Mouse (Mus musculus) thymus, adult 2 months (tissue): ENCODE results near the gene Chd8. TPM values are rescaled to one million over a fixed set of nuclear protein-coding genes. Genes with fewer than 3 reads are reported as not detected.

Experiments used
- DNase-seq: peaks from one replicate; pipeline ENCODE4 v3.0.0; 2021
- H3K27ac ChIP-seq: fragments of 200-500 bp; 2 replicates; pipeline ENCODE4 v1.5.1; 2012; ENCODE audit warnings: low read length, control low read depth; ENCODE audit not compliant: control insufficient read depth, insufficient read depth
- H3K27me3 ChIP-seq: fragments of 200-500 bp; 2 replicates; pipeline ENCODE4 v1.6.1; 2012; ENCODE audit warnings: mild to moderate bottlenecking, low read length, moderate library complexity, mixed read lengths; ENCODE audit not compliant: control insufficient read depth, insufficient read depth
- H3K36me3 ChIP-seq: fragments of 200-500 bp; 2 replicates; pipeline ENCODE4 v1.6.1; 2012; ENCODE audit warnings: mild to moderate bottlenecking, low read length, moderate library complexity; ENCODE audit not compliant: control insufficient read depth, insufficient read depth
- H3K4me1 ChIP-seq: fragments of 200-500 bp; replicated peaks from 2 replicates; pipeline ENCODE4 v1.6.1; 2012; ENCODE audit warnings: low read length; ENCODE audit not compliant: control insufficient read depth, insufficient read depth
- H3K4me3 ChIP-seq: fragments of 200-500 bp; 2 replicates; pipeline ENCODE4 v1.5.1; 2012; ENCODE audit warnings: mild to moderate bottlenecking, low read length, control low read depth, moderate library complexity; ENCODE audit not compliant: control insufficient read depth, insufficient read depth
- CTCF ChIP-seq: fragments of 200-500 bp; IDR thresholded peaks from 2 replicates; pipeline ENCODE4 v1.5.1; 2012; ENCODE audit warnings: mild to moderate bottlenecking, control low read depth, low read length, moderate library complexity, borderline replicate concordance; ENCODE audit not compliant: control insufficient read depth, poor library complexity, insufficient read depth; ENCODE audit errors: extremely low read depth
- POLR2A ChIP-seq: fragments of 200-500 bp; IDR thresholded peaks from 2 replicates; pipeline ENCODE4 v1.6.1; 2012; ENCODE audit warnings: mild to moderate bottlenecking, low read length, control low read depth, moderate library complexity; ENCODE audit not compliant: control insufficient read depth, poor library complexity, insufficient read depth; ENCODE audit errors: extremely low read depth
- WGBS: fragments of 180-500 bp; shearing (Covaris S2); methylation state at CpG from one replicate; pipeline ENCODE4 v1.1.7; 2018; 5-methylcytosine and 5-hydroxymethylcytosine counted together
- polyA plus RNA-seq: library from polyadenylated mRNA; depleted of rRNA; stranded (reverse); fragments of >200 nt; gene quantifications from 2 replicates; pipeline ENCODE4 v1.2.3, GENCODE M21; 2012

Gene Chd8
- polyA plus RNA-seq, 1 experiment = 66.6 TPM

GRCm38 (mm10) chr14:52279747-52280120, 22.2 kb upstream of the Chd8 start:
- H3K27me3 ChIP-seq = no peaks in the 10 kb centered on the region
- 1% methylated on average over 21 of the region's 21 CpGs for WGBS
- peak overlapping the region; percentile 75 for H3K27ac ChIP-seq
- H3K4me1 ChIP-seq = no peaks in the 10 kb centered on the region
- no peak for DNase-seq
- TF ChIP-seq POLR2A (no peak), CTCF (no peak)
- peak overlapping the region; percentile 64 for H3K4me3 ChIP-seq
- no peaks in the 10 kb centered on the region for H3K36me3 ChIP-seq

DNA sequence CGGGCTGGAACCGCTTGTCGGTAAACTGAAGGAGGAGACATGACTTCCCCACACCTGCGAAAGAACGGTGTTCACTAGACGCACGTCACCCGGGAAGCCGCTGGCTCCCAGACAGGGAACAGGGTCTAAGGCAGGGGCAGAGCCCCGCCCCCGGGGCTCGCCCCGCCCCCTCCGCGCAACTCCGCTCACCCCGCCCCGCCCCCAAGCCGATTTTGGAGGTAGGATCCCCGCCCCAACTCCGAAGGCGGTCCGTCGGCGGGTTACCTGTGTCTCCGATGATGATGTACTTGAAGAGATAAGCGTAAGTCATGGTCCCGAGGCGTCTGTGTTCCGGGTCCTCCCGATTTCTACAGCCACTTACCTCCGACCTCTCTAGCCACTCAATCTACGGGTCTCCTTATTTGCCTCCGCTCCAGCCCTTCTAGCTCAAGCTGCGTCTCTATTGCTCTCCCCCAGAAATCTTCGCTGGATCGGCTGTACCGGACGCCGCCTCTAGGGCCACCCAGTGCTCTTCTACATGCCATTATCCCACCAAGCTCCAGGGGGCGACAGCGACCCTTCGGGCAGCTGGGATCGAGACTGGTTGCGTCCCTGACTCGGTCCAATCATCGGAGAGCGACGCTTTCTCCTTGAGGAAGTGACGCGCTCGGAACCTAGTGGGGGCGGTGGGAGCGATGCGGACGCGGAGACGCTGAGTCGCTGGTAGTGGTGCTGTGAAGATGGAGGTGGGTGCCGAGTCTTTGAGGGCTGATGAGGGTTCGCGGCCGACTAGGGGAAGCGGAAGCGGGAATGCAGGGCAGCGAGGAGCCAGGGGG, 21.6 kb upstream of the Chd8 start, which contains the start of the genes Tox4 and Rab2b:
TSS of gene Tox4 (plus strand) at position 215 of the 815 bp plus-strand sequence.
TSS of gene Rab2b (minus strand) at position 614 of the 815 bp plus-strand sequence.
- Histone ChIP-seq H3K36me3 (no peaks in the 10 kb centered on the region), H3K27ac (peak within 1 kb of the TSS; percentile 75), H3K27me3 (no peaks in the 10 kb centered on the region), H3K4me3 (peak within 1 kb of the TSS; percentile 64), H3K4me1 (no peaks in the 10 kb centered on the region)
- DNase-seq = peak; percentile 99
- WGBS = under 1% methylated on average over 66 of the region's 66 CpGs
- TF ChIP-seq CTCF = peak; percentile 98
- peak; percentile 94 for TF ChIP-seq POLR2A

DNA sequence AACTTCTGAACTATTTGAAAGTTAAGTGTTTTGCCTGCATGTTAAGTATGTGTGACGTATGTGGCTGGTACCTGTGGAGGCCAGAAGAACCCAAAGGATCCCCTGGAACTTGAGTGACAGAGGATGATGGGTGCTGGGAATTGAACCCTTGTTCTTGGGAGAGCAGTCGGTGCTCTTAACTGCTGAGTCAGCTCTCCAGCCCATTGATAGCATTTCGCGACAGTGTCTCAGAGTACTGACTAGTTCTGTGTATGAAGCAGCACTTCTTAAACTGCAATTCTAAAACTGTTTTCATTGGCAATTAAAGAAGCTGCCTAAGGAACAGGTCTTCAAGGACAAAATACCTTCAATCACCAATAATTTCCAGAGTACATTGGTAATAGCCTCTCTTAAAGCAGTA, 19.6 kb upstream of the Chd8 start:
- no peak overlapping the region for H3K4me3 ChIP-seq
- DNase-seq = no peak
- no peaks in the 10 kb centered on the region; the same call in 1 of the 2 replicates for H3K27me3 ChIP-seq
- H3K27ac ChIP-seq = no peak overlapping the region
- no peak for TF ChIP-seq CTCF
- no peak for TF ChIP-seq POLR2A
- no peaks in the 10 kb centered on the region for H3K4me1 ChIP-seq
- WGBS = 97% methylated on average over 4 of the region's 4 CpGs
- peaks cover 5% of the 10 kb centered on the region; the same call in 1 of the 2 replicates for H3K36me3 ChIP-seq

DNA sequence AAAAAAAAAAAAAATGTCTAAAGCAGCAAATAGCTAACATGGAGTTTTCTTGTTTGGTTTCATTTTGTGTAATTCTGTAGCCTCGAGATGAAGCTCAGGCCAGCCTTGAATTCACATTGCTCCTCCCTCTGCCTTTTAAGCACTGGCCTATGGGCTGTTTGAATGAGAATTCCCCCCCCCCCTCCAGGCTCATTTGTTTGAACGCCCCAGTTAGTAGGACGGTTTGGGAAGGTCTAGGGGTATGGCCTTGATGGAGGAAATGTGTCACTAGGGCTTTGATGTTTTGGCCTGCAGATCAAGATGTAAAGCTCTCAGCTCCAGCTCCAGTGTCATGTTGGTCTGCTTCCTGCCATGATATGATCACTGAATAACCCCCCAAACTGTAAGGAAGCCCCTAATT, 15.2 kb upstream of the Chd8 start:
- Histone ChIP-seq H3K4me3 (no peak overlapping the region), H3K36me3 (peaks cover 10% of the 10 kb centered on the region), H3K27ac (no peak overlapping the region), H3K27me3 (no peaks in the 10 kb centered on the region; the same call in 1 of the 2 replicates), H3K4me1 (no peaks in the 10 kb centered on the region)
- 80% methylated on average over 3 of the region's 3 CpGs for WGBS
- no peak for DNase-seq
- TF ChIP-seq CTCF (no peak), POLR2A (no peak)

DNA sequence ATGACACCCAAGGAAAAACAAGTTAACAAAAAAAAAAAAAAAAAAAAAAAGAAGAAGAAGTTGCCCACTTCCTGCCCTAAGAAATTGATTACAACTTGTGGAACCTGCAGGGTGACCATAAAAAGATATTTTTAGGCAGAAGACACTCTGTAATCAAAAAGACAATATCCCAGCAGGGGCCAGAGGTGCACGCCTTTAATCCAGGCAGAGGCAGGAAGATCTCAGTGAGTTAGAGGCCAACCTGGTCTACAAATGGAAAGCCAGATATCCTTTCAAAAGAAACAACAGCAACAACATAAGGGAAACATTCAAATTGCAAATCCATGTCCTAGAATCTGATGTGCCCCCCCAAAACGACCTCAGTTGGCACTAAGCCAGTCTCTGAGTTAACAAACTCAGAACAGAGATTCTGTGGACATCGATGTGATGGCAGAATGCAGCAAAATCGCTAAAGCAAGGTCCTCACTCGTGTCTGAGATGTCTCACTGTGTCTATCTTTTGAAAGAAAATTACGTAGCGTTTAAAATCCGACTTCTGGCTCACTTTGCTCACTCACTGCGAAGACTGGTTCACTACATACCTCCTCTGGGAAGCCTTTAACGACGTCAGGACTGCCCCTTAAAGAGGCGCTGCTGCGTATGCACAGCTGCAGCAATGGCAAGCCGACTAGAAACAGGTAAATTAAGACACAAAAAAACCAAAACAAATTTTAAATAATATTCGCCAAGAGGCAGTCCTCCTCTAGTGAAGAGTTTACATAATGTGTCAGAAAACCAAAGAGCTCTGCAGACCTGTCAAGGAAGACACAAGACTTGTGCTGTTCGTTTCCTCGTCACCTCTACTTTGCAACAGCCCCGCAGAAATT, 1.0 kb downstream of the Chd8 start:
- TF ChIP-seq CTCF = no peak
- no peak for TF ChIP-seq POLR2A
- 2% methylated on average over 18 of the region's 18 CpGs for WGBS
- H3K27me3 ChIP-seq = no peaks in the 10 kb centered on the region
- H3K4me3 ChIP-seq = peak overlapping the region; percentile 84; the same call in 1 of the 2 replicates
- peak; percentile 12 for DNase-seq
- H3K36me3 ChIP-seq = no peaks in the 10 kb centered on the region
- H3K4me1 ChIP-seq = peaks cover 3% of the 10 kb centered on the region; the same call in 1 of the 2 replicates
- no peak overlapping the region for H3K27ac ChIP-seq

DNA sequence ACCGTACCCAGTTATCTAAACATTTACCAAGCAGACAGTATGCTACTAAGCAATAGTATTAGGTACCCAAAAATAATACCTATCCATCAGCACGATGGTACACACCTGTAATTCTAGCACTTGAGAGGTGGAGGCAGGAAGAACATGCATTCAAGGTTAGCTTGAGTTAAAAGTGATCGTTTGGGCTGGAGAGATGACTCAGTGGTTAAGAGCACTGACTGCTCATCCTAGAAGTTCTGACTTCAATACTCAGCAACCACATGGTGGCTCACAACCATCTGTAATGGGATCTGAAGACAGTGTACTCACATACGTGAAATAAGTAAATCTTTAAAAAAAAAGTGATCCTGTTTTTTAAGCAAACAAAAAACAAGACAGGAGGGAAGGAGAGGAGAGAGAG, 11.5 kb downstream of the Chd8 start:
- no peaks in the 10 kb centered on the region for H3K27me3 ChIP-seq
- WGBS = 76% methylated on average over 4 of the region's 4 CpGs
- TF ChIP-seq POLR2A (no peak), CTCF (no peak)
- no peak overlapping the region for H3K27ac ChIP-seq
- no peak overlapping the region for H3K4me3 ChIP-seq
- no peaks in the 10 kb centered on the region for H3K36me3 ChIP-seq
- peaks cover 6% of the 10 kb centered on the region for H3K4me1 ChIP-seq
- no peak for DNase-seq
